Mouse (Mus musculus) C2C12 (cell line): Measurements from ENCODE around the gene Dcbld1.

ENCODE experiments used
- CEBPB ChIP-seq: IDR thresholded peaks from one replicate; pipeline ENCODE4 v1.6.1; 2011; ENCODE audit warnings: low read depth, mild to moderate bottlenecking, control low read depth, moderate library complexity
- CTCF ChIP-seq: IDR thresholded peaks from one replicate; pipeline ENCODE4 v1.5.1; 2011; ENCODE audit not compliant: control insufficient read depth, insufficient read depth, insufficient read length
- FOSL1 ChIP-seq: IDR thresholded peaks from one replicate; pipeline ENCODE4 v1.8.0; 2011; ENCODE audit warnings: mild to moderate bottlenecking, low read length; ENCODE audit not compliant: poor library complexity, insufficient read depth, severe bottlenecking
- MAX ChIP-seq: IDR thresholded peaks from one replicate; pipeline ENCODE4 v1.6.1; 2011; ENCODE audit warnings: mild to moderate bottlenecking, control low read depth
- MYOD1 ChIP-seq: IDR thresholded peaks from one replicate; pipeline ENCODE4 v1.6.1; 2011; ENCODE audit warnings: low read depth; ENCODE audit not compliant: control insufficient read depth, insufficient read length
- MYOG ChIP-seq: IDR thresholded peaks from one replicate; pipeline ENCODE4 v1.6.1; 2011; ENCODE audit not compliant: control insufficient read depth, insufficient read length; ENCODE audit errors: extremely low read depth
- USF1 ChIP-seq: IDR thresholded peaks from one replicate; pipeline ENCODE4 v1.6.1; 2011; ENCODE audit warnings: low read depth, mild to moderate bottlenecking, control low read depth, moderate library complexity

DNA sequence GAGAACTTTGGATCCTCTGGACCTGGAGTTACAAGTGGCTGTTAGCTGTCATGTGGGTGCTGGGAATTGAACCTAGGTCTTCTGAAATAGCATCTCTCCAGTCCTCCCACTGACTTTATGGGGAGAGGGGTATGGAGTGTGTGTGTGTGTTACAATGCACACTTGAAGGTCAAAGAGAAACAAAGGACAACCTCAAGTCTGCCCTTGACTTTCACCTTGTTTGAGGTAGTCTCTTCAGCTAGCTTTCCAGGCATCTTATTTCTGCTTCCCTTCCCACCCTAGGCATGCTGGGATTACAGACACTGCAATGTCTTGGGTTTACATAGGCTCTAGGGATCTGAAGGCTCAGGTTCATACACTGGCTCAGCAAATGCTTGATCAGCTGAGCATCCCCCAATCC lies 68.9 kb downstream of the Dcbld1 start:
- no peak for TF ChIP-seq CTCF
- TF ChIP-seq MYOD1: no peak
- TF ChIP-seq MAX: no peak
- no peak for TF ChIP-seq CEBPB
- no peak for TF ChIP-seq MYOG
- TF ChIP-seq FOSL1: no peak
- TF ChIP-seq USF1: no peak
